Mouse (Mus musculus): Measurements from ENCODE around the gene Pmp22. TPM values are rescaled to one million over a fixed set of nuclear protein-coding genes. Genes with fewer than 3 reads are reported as not detected.

The Pmp22 gene
- total and polyA plus RNA-seq, 2 experiments: 1.8 to 3.3 TPM

- H3K4me1 ChIP-seq (ENCODE audit: control insufficient read depth, insufficient read depth, low read length): no peaks in the 10 kb centered on the region
- 80% methylated on average over 3 of the region's 3 CpGs for WGBS
- no peaks in the 10 kb centered on the region for H3K27me3 ChIP-seq (ENCODE audit: control insufficient read depth, insufficient read depth, low read length)
- DNase-seq (ENCODE audit: extremely low read depth, low read depth, low spot score): no peak
- no peak overlapping the region for H3K9ac ChIP-seq (ENCODE audit: low read depth, low read length)
- no peaks in the 10 kb centered on the region for H3K36me3 ChIP-seq (ENCODE audit: control insufficient read depth, insufficient read depth, low read length)
- TF ChIP-seq POLR2A (IDR thresholded peaks at IDR 0.05; ENCODE audit: extremely low read depth, insufficient read depth, low read length): no peak
- TF ChIP-seq CTCF (IDR thresholded peaks at IDR 0.05; ENCODE audit: low read depth, low read length): no peak
- H3K4me3 ChIP-seq (ENCODE audit: insufficient read depth, low read depth, low read length): no peak overlapping the region
- H3K27ac ChIP-seq (replicated peaks; ENCODE audit: insufficient read depth, low read depth, low read length): no peak overlapping the region
- no peaks in the 10 kb centered on the region for H3K79me2 ChIP-seq (ENCODE audit: control insufficient read depth, insufficient read depth, low read length)
These were observed 19.5 kb downstream of the Pmp22 start for GRCm38 (mm10) chr11:63148276-63148675.

GRCm38 (mm10) chr11:63151857-63152256 lies 23.1 kb downstream of the Pmp22 start:
- WGBS: 73% methylated on average over 5 of the region's 5 CpGs
- Histone ChIP-seq H3K9ac (ENCODE audit: low read depth, low read length) (no peak overlapping the region), H3K36me3 (ENCODE audit: control insufficient read depth, insufficient read depth, low read length) (no peaks in the 10 kb centered on the region), H3K4me1 (ENCODE audit: control insufficient read depth, insufficient read depth, low read length) (no peaks in the 10 kb centered on the region), H3K4me3 (ENCODE audit: insufficient read depth, low read depth, low read length) (no peak overlapping the region), H3K79me2 (ENCODE audit: control insufficient read depth, insufficient read depth, low read length) (no peaks in the 10 kb centered on the region), H3K27me3 (ENCODE audit: control insufficient read depth, insufficient read depth, low read length) (no peaks in the 10 kb centered on the region), H3K27ac (replicated peaks; ENCODE audit: insufficient read depth, low read depth, low read length) (no peak overlapping the region)
- DNase-seq (ENCODE audit: extremely low read depth, low read depth, low spot score): no peak
- TF ChIP-seq CTCF (IDR thresholded peaks at IDR 0.05; ENCODE audit: low read depth, low read length) (no peak), POLR2A (IDR thresholded peaks at IDR 0.05; ENCODE audit: extremely low read depth, insufficient read depth, low read length) (no peak)

GRCm38 (mm10) chr11:63157117-63157516 lies 28.3 kb downstream of the Pmp22 start:
- Histone ChIP-seq H3K4me1 (ENCODE audit: control insufficient read depth, insufficient read depth, low read length) (no peaks in the 10 kb centered on the region), H3K9ac (ENCODE audit: low read depth, low read length) (no peak overlapping the region), H3K27ac (replicated peaks; ENCODE audit: insufficient read depth, low read depth, low read length) (no peak overlapping the region), H3K27me3 (ENCODE audit: control insufficient read depth, insufficient read depth, low read length) (no peaks in the 10 kb centered on the region), H3K4me3 (ENCODE audit: insufficient read depth, low read depth, low read length) (no peak overlapping the region), H3K79me2 (ENCODE audit: control insufficient read depth, insufficient read depth, low read length) (no peaks in the 10 kb centered on the region), H3K36me3 (ENCODE audit: control insufficient read depth, insufficient read depth, low read length) (no peaks in the 10 kb centered on the region)
- 71% methylated on average over 4 of the region's 4 CpGs for WGBS
- no peak for DNase-seq (ENCODE audit: extremely low read depth, low read depth, low spot score)
- no peak for TF ChIP-seq POLR2A (IDR thresholded peaks at IDR 0.05; ENCODE audit: extremely low read depth, insufficient read depth, low read length)
- no peak for TF ChIP-seq CTCF (IDR thresholded peaks at IDR 0.05; ENCODE audit: low read depth, low read length)

DNA sequence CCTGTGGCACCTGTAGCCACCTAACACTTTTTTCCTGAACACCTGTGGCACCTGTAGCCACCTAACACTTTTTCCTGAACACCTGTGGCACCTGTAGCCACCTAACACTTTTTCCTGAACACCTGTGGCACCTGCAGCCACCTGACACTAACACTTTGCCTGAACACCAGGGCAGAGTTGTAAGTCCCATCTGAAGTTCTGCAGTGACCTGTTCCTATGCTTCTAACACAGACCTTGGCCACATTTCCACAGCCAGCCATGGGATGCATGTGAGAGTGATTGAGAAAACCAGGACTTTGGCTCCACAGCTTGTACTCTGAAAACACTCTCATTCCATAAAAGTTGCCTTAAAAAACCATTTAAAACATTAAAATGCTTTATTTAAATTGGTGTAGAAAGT lies 32.1 kb downstream of the Pmp22 start:
- no peak for DNase-seq (ENCODE audit: extremely low read depth, low read depth, low spot score)
- no peak for TF ChIP-seq CTCF (IDR thresholded peaks at IDR 0.05; ENCODE audit: low read depth, low read length)
- no peak for TF ChIP-seq POLR2A (IDR thresholded peaks at IDR 0.05; ENCODE audit: extremely low read depth, insufficient read depth, low read length)
- Histone ChIP-seq H3K27ac (replicated peaks; ENCODE audit: insufficient read depth, low read depth, low read length) (no peak overlapping the region), H3K79me2 (ENCODE audit: control insufficient read depth, insufficient read depth, low read length) (no peaks in the 10 kb centered on the region), H3K9ac (ENCODE audit: low read depth, low read length) (no peak overlapping the region), H3K4me1 (ENCODE audit: control insufficient read depth, insufficient read depth, low read length) (no peaks in the 10 kb centered on the region), H3K4me3 (ENCODE audit: insufficient read depth, low read depth, low read length) (no peak overlapping the region), H3K27me3 (ENCODE audit: control insufficient read depth, insufficient read depth, low read length) (no peaks in the 10 kb centered on the region), H3K36me3 (ENCODE audit: control insufficient read depth, insufficient read depth, low read length) (no peaks in the 10 kb centered on the region)

- H3K27ac ChIP-seq (replicated peaks; ENCODE audit: insufficient read depth, low read depth, low read length): no peak overlapping the region
- no peaks in the 10 kb centered on the region for H3K4me1 ChIP-seq (ENCODE audit: control insufficient read depth, insufficient read depth, low read length)
- DNase-seq (ENCODE audit: extremely low read depth, low read depth, low spot score): no peak
- H3K27me3 ChIP-seq (ENCODE audit: control insufficient read depth, insufficient read depth, low read length): no peaks in the 10 kb centered on the region
- H3K4me3 ChIP-seq (ENCODE audit: insufficient read depth, low read depth, low read length): no peak overlapping the region
- H3K79me2 ChIP-seq (ENCODE audit: control insufficient read depth, insufficient read depth, low read length): no peaks in the 10 kb centered on the region
- WGBS: 88% methylated on average over 2 of the region's 2 CpGs
- TF ChIP-seq POLR2A (IDR thresholded peaks at IDR 0.05; ENCODE audit: extremely low read depth, insufficient read depth, low read length) (no peak), CTCF (IDR thresholded peaks at IDR 0.05; ENCODE audit: low read depth, low read length) (no peak)
- H3K9ac ChIP-seq (ENCODE audit: low read depth, low read length): no peak overlapping the region
- no peaks in the 10 kb centered on the region for H3K36me3 ChIP-seq (ENCODE audit: control insufficient read depth, insufficient read depth, low read length)
These were observed 34.0 kb downstream of the Pmp22 start for GRCm38 (mm10) chr11:63162806-63163205.

- TF ChIP-seq POLR2A (IDR thresholded peaks at IDR 0.05; ENCODE audit: extremely low read depth, insufficient read depth, low read length): no peak
- no peak for TF ChIP-seq CTCF (IDR thresholded peaks at IDR 0.05; ENCODE audit: low read depth, low read length)
- Histone ChIP-seq H3K4me3 (ENCODE audit: insufficient read depth, low read depth, low read length) (no peak overlapping the region), H3K27ac (replicated peaks; ENCODE audit: insufficient read depth, low read depth, low read length) (no peak overlapping the region), H3K4me1 (ENCODE audit: control insufficient read depth, insufficient read depth, low read length) (no peaks in the 10 kb centered on the region), H3K27me3 (ENCODE audit: control insufficient read depth, insufficient read depth, low read length) (no peaks in the 10 kb centered on the region), H3K79me2 (ENCODE audit: control insufficient read depth, insufficient read depth, low read length) (no peaks in the 10 kb centered on the region), H3K9ac (ENCODE audit: low read depth, low read length) (no peak overlapping the region), H3K36me3 (ENCODE audit: control insufficient read depth, insufficient read depth, low read length) (no peaks in the 10 kb centered on the region)
- DNase-seq (ENCODE audit: extremely low read depth, low read depth, low spot score): no peak
- 82% methylated on average over 8 of the region's 8 CpGs for WGBS
These were observed 34.8 kb downstream of the Pmp22 start for GRCm38 (mm10) chr11:63163550-63163949.
